Mouse (Mus musculus): ENCODE data around the gene Krtap3-2. TPM values are rescaled to one million over a fixed set of nuclear protein-coding genes. Genes with fewer than 3 reads are reported as not detected.

Krtap3-2 gene
- polyA plus RNA-seq, 1 experiment from 2014 or later, result not detected

DNA sequence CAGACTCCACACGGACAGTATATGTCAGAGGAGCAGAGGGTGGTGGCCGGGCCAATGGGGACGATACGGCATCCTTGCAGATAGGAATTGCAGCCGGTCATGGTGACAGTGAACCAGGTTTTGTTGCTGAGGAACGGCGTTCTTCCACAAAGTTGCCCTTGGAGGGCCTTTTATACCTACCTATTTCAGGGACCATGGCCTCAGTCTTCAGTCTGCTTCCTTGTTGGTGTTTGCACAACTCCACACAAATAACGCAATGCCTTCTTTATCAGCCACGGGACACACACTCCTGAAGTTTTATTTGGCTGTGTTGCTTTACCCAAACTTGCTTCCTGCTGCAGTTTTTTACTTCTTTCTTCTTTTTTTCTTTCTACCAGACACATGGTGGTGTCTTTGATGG lies 2.7 kb upstream of the Krtap3-2 start, which contains the start of gene Gm11939:
Gm11939 (minus strand) TSS at position 101 of the 400 bp plus-strand sequence.
- 92% methylated on average over 9 of the region's 9 CpGs for WGBS
- no peak for ATAC-seq (ENCODE audit: low FRiP score)
- H3K9ac ChIP-seq, result no peak within 1 kb of the TSS
- H3K27ac ChIP-seq, result no peak within 1 kb of the TSS
- H3K4me1 ChIP-seq (replicated peaks), result no peaks in the 10 kb centered on the region
- no peaks in the 10 kb centered on the region for H3K36me3 ChIP-seq
- H3K9me3 ChIP-seq, result no peaks in the 10 kb centered on the region
- H3K4me2 ChIP-seq, result no peak within 1 kb of the TSS
- H3K4me3 ChIP-seq, result no peak within 1 kb of the TSS
- H3K27me3 ChIP-seq, result no peaks in the 10 kb centered on the region

DNA sequence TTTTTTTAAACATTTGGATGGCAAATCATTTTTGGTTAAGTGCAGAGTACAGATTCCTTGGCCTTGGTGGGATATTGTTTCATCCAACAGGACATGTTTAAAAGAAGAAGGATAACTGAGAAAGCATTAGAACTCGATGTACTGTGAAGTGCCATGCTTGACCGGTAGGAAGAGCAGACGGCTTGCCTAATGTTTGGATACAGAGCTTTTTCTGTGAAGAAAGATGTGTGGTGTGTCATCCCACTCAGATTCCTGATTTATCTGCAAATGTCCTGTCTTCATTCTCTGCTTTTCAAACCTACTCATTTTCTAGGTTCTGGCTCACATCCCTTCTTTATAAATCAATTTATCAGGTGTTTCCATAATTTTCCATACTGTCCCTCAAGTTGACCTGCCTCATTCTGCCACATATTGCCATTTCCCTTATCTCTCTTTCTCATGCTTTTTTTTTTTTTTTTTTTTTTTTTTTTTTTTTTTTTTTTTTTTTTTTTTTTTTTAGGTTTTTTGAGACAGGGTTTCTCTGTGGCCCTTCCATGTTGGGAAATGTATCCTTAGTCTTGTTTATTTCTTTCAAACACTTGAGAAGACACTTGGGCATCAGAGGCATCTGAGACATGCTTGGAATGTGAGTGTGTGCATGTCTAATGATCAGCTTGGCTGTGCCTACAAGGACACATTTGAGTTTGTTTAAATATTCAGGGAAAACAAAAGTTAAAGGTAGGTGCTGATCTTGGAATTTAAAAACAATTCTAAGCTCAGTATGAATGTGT lies 1.5 kb upstream of the Krtap3-2 start:
- H3K4me2 ChIP-seq, result no peak overlapping the region
- H3K36me3 ChIP-seq, result no peaks in the 10 kb centered on the region
- no peaks in the 10 kb centered on the region for H3K27me3 ChIP-seq
- no peak for ATAC-seq (ENCODE audit: low FRiP score)
- H3K4me3 ChIP-seq, result no peak overlapping the region
- no peaks in the 10 kb centered on the region for H3K4me1 ChIP-seq (replicated peaks)
- H3K27ac ChIP-seq, result no peak overlapping the region
- WGBS, result 83% methylated on average over 3 of the region's 3 CpGs
- no peaks in the 10 kb centered on the region for H3K9me3 ChIP-seq
- no peak overlapping the region for H3K9ac ChIP-seq

DNA sequence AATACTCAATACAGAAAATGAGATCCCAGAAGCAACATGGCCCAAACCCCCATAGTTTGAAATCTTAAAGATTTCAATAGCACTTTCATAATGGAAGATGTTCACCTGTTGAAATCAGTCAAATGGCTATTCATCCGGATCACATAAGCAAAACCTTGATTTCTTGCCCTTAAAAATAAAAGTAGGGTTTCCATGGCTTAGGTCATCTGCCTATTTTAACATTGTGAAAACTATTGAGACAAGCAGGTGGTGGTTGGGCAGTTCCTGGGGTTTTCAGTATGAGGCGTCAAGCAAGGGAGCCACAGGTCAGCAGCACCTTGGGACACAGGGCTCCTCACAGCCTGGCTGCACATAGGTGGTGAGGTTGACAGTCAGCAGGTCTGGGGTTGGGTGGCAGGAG lies 458 bp downstream of the Krtap3-2 start:
- Histone ChIP-seq H3K4me1 (replicated peaks) (no peaks in the 10 kb centered on the region), H3K27me3 (no peaks in the 10 kb centered on the region), H3K4me3 (no peak overlapping the region), H3K9ac (no peak overlapping the region), H3K27ac (no peak overlapping the region), H3K36me3 (no peaks in the 10 kb centered on the region), H3K4me2 (no peak overlapping the region), H3K9me3 (no peaks in the 10 kb centered on the region)
- WGBS, result 97% methylated on average over 2 of the region's 2 CpGs
- ATAC-seq (ENCODE audit: low FRiP score), result no peak

DNA sequence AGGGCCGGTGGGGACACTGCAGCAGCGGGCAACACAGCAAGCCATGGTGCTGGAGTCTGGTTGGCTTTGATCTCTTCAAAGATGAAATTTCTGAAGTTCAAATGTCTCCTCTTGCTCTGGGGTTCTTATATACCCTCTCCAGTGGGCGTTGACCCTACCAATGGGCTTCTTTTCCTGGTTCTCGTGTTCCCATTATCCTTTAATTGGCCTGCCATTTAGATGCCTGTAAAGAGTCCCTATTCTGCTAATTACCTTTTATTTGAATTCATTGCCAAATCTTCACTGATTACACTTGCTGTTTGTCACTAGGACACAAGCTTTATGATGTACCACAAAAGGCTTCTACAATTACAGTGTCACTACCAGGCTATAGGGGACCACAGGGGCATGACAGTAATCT lies 5.9 kb downstream of the Krtap3-2 start, which contains the start of gene Krtap3-3:
Krtap3-3 (minus strand) TSS at position 101 of the 400 bp plus-strand sequence.
- no peak within 1 kb of the TSS for H3K4me3 ChIP-seq
- H3K4me1 ChIP-seq (replicated peaks), result no peaks in the 10 kb centered on the region
- H3K9ac ChIP-seq, result no peak within 1 kb of the TSS
- H3K9me3 ChIP-seq, result no peaks in the 10 kb centered on the region
- H3K4me2 ChIP-seq, result no peak within 1 kb of the TSS
- 71% methylated on average over 4 of the region's 4 CpGs for WGBS
- no peaks in the 10 kb centered on the region for H3K36me3 ChIP-seq
- no peaks in the 10 kb centered on the region for H3K27me3 ChIP-seq
- no peak within 1 kb of the TSS for H3K27ac ChIP-seq
- no peak for ATAC-seq (ENCODE audit: low FRiP score)

DNA sequence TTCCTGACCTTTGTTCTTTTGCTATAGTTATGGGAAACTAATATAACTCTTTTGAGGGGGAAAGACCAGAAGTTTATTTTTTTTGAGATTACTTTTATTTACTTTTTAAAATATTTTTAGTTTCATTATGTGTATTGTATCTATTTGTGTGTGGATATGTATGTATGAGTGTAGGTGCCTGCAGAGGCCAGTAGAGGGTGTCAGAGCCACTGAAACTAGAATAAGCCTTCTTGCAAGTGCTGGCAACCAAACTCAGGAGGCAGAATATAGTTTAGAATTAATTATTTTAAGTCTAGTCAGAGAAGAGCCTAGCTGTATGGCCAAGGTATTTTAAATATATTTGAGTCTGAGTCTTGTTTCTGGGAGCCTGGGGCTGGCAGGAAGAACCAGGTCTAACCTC lies 8.8 kb downstream of the Krtap3-2 start:
- no peaks in the 10 kb centered on the region for H3K27me3 ChIP-seq
- no peaks in the 10 kb centered on the region for H3K4me1 ChIP-seq (replicated peaks)
- H3K36me3 ChIP-seq, result no peaks in the 10 kb centered on the region
- no peaks in the 10 kb centered on the region for H3K9me3 ChIP-seq
- no peak overlapping the region for H3K27ac ChIP-seq
- ATAC-seq (ENCODE audit: low FRiP score), result no peak
- no peak overlapping the region for H3K4me2 ChIP-seq
- H3K4me3 ChIP-seq, result no peak overlapping the region
- no peak overlapping the region for H3K9ac ChIP-seq

DNA sequence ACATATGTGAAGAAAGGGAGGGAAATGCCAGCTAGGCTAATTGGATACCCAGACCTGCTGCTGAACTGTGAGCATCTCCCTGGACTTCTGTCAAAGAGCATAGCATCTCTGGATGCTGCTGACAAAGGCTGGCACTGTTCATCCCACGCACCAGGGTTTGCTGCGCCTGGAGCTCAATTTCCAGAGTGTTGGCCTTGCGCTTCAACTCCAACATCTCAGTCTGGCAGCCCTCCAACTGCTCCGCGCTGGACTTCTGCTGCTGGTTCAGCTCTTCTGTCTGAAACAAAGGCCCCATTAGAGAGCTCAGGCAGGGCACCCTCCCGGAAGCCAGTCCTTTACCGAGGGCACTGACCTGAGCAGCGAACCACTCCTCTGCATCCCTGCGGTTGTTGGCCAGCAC lies 16.9 kb downstream of the Krtap3-2 start:
- no peak overlapping the region for H3K9ac ChIP-seq
- peaks cover 5% of the 10 kb centered on the region; the same call in 1 of the 2 replicates for H3K4me1 ChIP-seq (replicated peaks)
- no peak for ATAC-seq (ENCODE audit: low FRiP score)
- H3K9me3 ChIP-seq, result no peaks in the 10 kb centered on the region
- H3K4me2 ChIP-seq, result no peak overlapping the region
- no peak overlapping the region for H3K27ac ChIP-seq
- no peak overlapping the region for H3K4me3 ChIP-seq
- H3K36me3 ChIP-seq, result no peaks in the 10 kb centered on the region
- H3K27me3 ChIP-seq, result no peaks in the 10 kb centered on the region
- 53% methylated on average over 9 of the region's 9 CpGs for WGBS

DNA sequence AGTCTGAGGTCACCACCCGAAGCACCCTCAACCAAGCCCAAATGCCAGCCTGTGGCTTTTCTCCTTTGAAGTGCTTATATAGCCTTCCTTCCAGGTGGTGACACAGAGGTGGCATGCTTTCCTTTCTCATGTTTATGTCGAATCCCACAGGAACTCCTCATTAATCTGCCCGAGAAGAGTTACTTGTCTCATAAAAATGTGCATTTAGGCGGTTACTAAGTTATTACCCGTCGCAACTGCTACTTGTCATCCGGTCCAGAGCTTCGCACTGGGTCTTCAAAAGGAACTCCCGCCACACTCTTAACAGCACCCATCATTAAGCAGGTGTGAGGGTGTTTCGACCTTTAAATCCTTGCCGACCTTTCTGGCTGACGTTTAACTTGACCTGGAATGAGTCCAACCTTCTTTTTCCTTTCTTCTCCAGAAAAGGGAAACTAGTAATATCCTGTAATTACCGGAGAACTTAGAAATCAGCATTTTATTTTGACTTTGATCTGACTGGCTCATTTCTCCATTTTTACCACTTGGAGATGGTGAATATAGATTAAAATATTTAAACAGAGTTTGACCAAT lies 35.3 kb downstream of the Krtap3-2 start, which contains the start of gene Krt39:
Krt39 (minus strand) TSS at position 51 of the 573 bp plus-strand sequence.
- Histone ChIP-seq H3K4me1 (replicated peaks) (no peaks in the 10 kb centered on the region), H3K4me2 (no peak within 1 kb of the TSS), H3K9ac (no peak within 1 kb of the TSS), H3K9me3 (no peaks in the 10 kb centered on the region), H3K27me3 (no peaks in the 10 kb centered on the region), H3K4me3 (no peak within 1 kb of the TSS), H3K27ac (no peak within 1 kb of the TSS), H3K36me3 (no peaks in the 10 kb centered on the region)
- 92% methylated on average over 13 of the region's 13 CpGs for WGBS
- no peak for ATAC-seq (ENCODE audit: low FRiP score)

DNA sequence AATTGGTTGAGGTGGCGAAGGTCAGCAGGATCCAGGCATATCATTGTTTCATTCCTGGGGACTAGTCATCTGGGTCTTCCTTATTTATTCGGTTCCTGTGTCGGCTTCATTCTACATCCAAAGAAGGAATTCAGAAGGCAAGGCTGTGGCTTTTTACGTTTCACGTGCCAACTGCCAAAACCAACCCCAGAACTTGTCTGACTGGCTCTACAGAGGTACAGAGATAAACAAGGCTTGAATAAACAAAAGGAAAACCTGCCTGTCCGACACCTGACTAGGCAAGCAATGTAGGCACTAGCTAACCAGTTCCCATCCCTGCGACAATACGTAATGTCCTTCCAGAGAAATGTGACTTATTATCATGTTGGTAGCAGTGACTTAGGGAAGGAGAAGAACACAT lies 42.6 kb downstream of the Krtap3-2 start:
- Histone ChIP-seq H3K36me3 (no peaks in the 10 kb centered on the region), H3K4me1 (replicated peaks) (no peaks in the 10 kb centered on the region), H3K27me3 (no peaks in the 10 kb centered on the region), H3K27ac (no peak overlapping the region), H3K9ac (no peak overlapping the region), H3K9me3 (no peaks in the 10 kb centered on the region), H3K4me2 (no peak overlapping the region), H3K4me3 (no peak overlapping the region)
- 87% methylated on average over 8 of the region's 8 CpGs for WGBS
- no peak for ATAC-seq (ENCODE audit: low FRiP score)

Other genes with a start within 250 kb of the Krtap3-2 start
- gene Krt25, start 233.9 kb downstream of the Krtap3-2 start, polyA plus RNA-seq (2015; fragmentation: Nextera tagmentation; extraction: Ambion mirVana), result 0.19 and 0.35 TPM in 2 replicates
- 0.13 and 0.21 TPM in 2 replicates for gene Krt26, start 218.9 kb downstream of the Krtap3-2 start, polyA plus RNA-seq (2015; fragmentation: Nextera tagmentation; extraction: Ambion mirVana)
- gene Krt27, start 205.7 kb downstream of the Krtap3-2 start, polyA plus RNA-seq (2015; fragmentation: Nextera tagmentation; extraction: Ambion mirVana), result not detected in 2 replicates
- gene Krt28, start 181.9 kb downstream of the Krtap3-2 start, polyA plus RNA-seq (2015; fragmentation: Nextera tagmentation; extraction: Ambion mirVana), result 0.43 and 0.47 TPM in 2 replicates
- 32.7 and 41.6 TPM in 2 replicates for gene Krt10, start 167.5 kb downstream of the Krtap3-2 start, polyA plus RNA-seq (2015; fragmentation: Nextera tagmentation; extraction: Ambion mirVana)
- 0.13 TPM in 1 of 2 replicates, not detected in the other for gene Krt12, start 134.6 kb downstream of the Krtap3-2 start, polyA plus RNA-seq (2015; fragmentation: Nextera tagmentation; extraction: Ambion mirVana)
- gene Krt20, start 118.7 kb downstream of the Krtap3-2 start, polyA plus RNA-seq (2015; fragmentation: Nextera tagmentation; extraction: Ambion mirVana), result 0.17 and 0.22 TPM in 2 replicates
- 0.10 and 0.17 TPM in 2 replicates for gene Krt23, start 63.7 kb downstream of the Krtap3-2 start, polyA plus RNA-seq (2015; fragmentation: Nextera tagmentation; extraction: Ambion mirVana)
- not detected in 2 replicates for gene Krt39, start 35.5 kb downstream of the Krtap3-2 start, polyA plus RNA-seq (2015; fragmentation: Nextera tagmentation; extraction: Ambion mirVana)
- not detected in 2 replicates for gene Krt40, start 13.7 kb downstream of the Krtap3-2 start, polyA plus RNA-seq (2015; fragmentation: Nextera tagmentation; extraction: Ambion mirVana)
- gene Krtap3-3, start 6.0 kb downstream of the Krtap3-2 start, polyA plus RNA-seq (2015; fragmentation: Nextera tagmentation; extraction: Ambion mirVana), result not detected in 2 replicates
- gene Gm11939, start 2.6 kb upstream of the Krtap3-2 start, polyA plus RNA-seq (2015; fragmentation: Nextera tagmentation; extraction: Ambion mirVana), result not detected in 2 replicates
- not detected in 2 replicates for gene Krtap3-1, start 9.8 kb upstream of the Krtap3-2 start, polyA plus RNA-seq (2015; fragmentation: Nextera tagmentation; extraction: Ambion mirVana)
- not detected in 2 replicates for gene Krtap1-5, start 24.2 kb upstream of the Krtap3-2 start, polyA plus RNA-seq (2015; fragmentation: Nextera tagmentation; extraction: Ambion mirVana)
- not detected in 2 replicates for gene Krtap1-4, start 26.8 kb upstream of the Krtap3-2 start, polyA plus RNA-seq (2015; fragmentation: Nextera tagmentation; extraction: Ambion mirVana)
- gene Krtap1-3, start 34.5 kb upstream of the Krtap3-2 start, polyA plus RNA-seq (2015; fragmentation: Nextera tagmentation; extraction: Ambion mirVana), result not detected in 2 replicates
- not detected in 2 replicates for gene Krtap9-3, start 41.3 kb upstream of the Krtap3-2 start, polyA plus RNA-seq (2015; fragmentation: Nextera tagmentation; extraction: Ambion mirVana)
- gene Gm11938, start 46.5 kb upstream of the Krtap3-2 start, polyA plus RNA-seq (2015; fragmentation: Nextera tagmentation; extraction: Ambion mirVana), result not detected in 2 replicates
- not detected in 2 replicates for gene Gm11937, start 53.3 kb upstream of the Krtap3-2 start, polyA plus RNA-seq (2015; fragmentation: Nextera tagmentation; extraction: Ambion mirVana)
- gene Krtap2-4, start 58.0 kb upstream of the Krtap3-2 start, polyA plus RNA-seq (2015; fragmentation: Nextera tagmentation; extraction: Ambion mirVana), result not detected in 2 replicates
- not detected in 2 replicates for gene Gm11562, start 63.6 kb upstream of the Krtap3-2 start, polyA plus RNA-seq (2015; fragmentation: Nextera tagmentation; extraction: Ambion mirVana)
- gene Krtap4-1, start 71.4 kb upstream of the Krtap3-2 start, polyA plus RNA-seq (2015; fragmentation: Nextera tagmentation; extraction: Ambion mirVana), result not detected in 2 replicates
- gene Krtap4-2, start 78.2 kb upstream of the Krtap3-2 start, polyA plus RNA-seq (2015; fragmentation: Nextera tagmentation; extraction: Ambion mirVana), result not detected in 2 replicates
- not detected in 2 replicates for gene Krtap4-7, start 87.2 kb upstream of the Krtap3-2 start, polyA plus RNA-seq (2015; fragmentation: Nextera tagmentation; extraction: Ambion mirVana)
- gene Gm11555, start 93.4 kb upstream of the Krtap3-2 start, polyA plus RNA-seq (2015; fragmentation: Nextera tagmentation; extraction: Ambion mirVana), result not detected in 2 replicates
- gene Gm11563, start 102.1 kb upstream of the Krtap3-2 start, polyA plus RNA-seq (2015; fragmentation: Nextera tagmentation; extraction: Ambion mirVana), result not detected in 2 replicates
- not detected in 2 replicates for gene Krtap4-6, start 109.1 kb upstream of the Krtap3-2 start, polyA plus RNA-seq (2015; fragmentation: Nextera tagmentation; extraction: Ambion mirVana)
- not detected in 2 replicates for gene Gm14190, start 133.9 kb upstream of the Krtap3-2 start, polyA plus RNA-seq (2015; fragmentation: Nextera tagmentation; extraction: Ambion mirVana)
- gene Gm14180, start 177.4 kb upstream of the Krtap3-2 start, polyA plus RNA-seq (2015; fragmentation: Nextera tagmentation; extraction: Ambion mirVana), result not detected in 2 replicates
- gene Gm11595, start 216.1 kb upstream of the Krtap3-2 start, polyA plus RNA-seq (2015; fragmentation: Nextera tagmentation; extraction: Ambion mirVana), result not detected in 2 replicates
- not detected in 2 replicates for gene Krtap4-8, start 223.9 kb upstream of the Krtap3-2 start, polyA plus RNA-seq (2015; fragmentation: Nextera tagmentation; extraction: Ambion mirVana)
- not detected in 2 replicates for gene Krtap4-9, start 228.3 kb upstream of the Krtap3-2 start, polyA plus RNA-seq (2015; fragmentation: Nextera tagmentation; extraction: Ambion mirVana)
- not detected in 2 replicates for gene Gm11596, start 236.6 kb upstream of the Krtap3-2 start, polyA plus RNA-seq (2015; fragmentation: Nextera tagmentation; extraction: Ambion mirVana)
- gene Gm11569, start 242.1 kb upstream of the Krtap3-2 start, polyA plus RNA-seq (2015; fragmentation: Nextera tagmentation; extraction: Ambion mirVana), result not detected in 2 replicates
- gene Gm11554, start 247.6 kb upstream of the Krtap3-2 start, polyA plus RNA-seq (2015; fragmentation: Nextera tagmentation; extraction: Ambion mirVana), result not detected in 2 replicates

Data from hindbrain, embryonic 13.5 days (tissue).